Mouse (Mus musculus) heart, adult 2 months (tissue): ENCODE measurements around the gene AI182371.

Experiments used
- CTCF ChIP-seq: fragments of 200-600 bp; IDR thresholded peaks from 2 replicates; pipeline ENCODE4 v1.8.1; 2022; ENCODE audit warnings: antibody characterized with exemption, mild to moderate bottlenecking, moderate library complexity
- EP300 ChIP-seq: fragments of 200-500 bp; IDR thresholded peaks from 2 replicates; pipeline ENCODE4 v1.6.1; 2011; ENCODE audit warnings: low read depth, low read length, control low read depth; ENCODE audit not compliant: insufficient read depth
- POLR2A ChIP-seq: fragments of 200-500 bp; IDR thresholded peaks from 2 replicates; pipeline ENCODE4 v1.6.1; 2011; ENCODE audit warnings: mild to moderate bottlenecking, low read depth, low read length, control low read depth; ENCODE audit not compliant: insufficient read depth

DNA sequence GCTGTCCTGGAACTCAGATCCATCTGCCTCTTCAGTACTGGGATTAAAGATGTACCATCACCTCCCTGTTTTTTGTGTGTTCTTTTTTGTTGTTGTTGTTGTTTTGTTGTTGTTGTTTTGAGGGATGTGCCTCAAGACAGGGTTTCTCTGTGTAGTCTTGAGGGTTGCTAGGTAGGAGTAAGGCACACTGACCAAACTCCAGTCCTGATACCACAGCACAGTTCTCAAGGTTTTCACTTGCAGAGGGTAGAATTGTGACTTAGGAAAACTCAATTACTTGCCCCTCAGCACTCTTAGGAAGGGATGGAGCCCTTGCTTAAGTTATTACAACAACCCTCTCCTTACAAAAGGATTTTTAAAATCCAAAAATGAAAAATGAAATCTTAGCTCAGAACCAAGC, 30.1 kb upstream of the AI182371 start:
- TF ChIP-seq POLR2A (no peak), CTCF (no peak), EP300 (no peak)
